Mouse (Mus musculus) kidney, embryonic 16.5 days (tissue): ENCODE data around the gene Fbxo46. TPM values are rescaled to one million over a fixed set of nuclear protein-coding genes. Genes with fewer than 3 reads are reported as not detected.
A peak's percentile ranks its signal among the peaks of the same experiment; 100 is the strongest.

Source experiments
- ATAC-seq: fragments of 200-750 bp; cut with Nextera tagmentation; 2 replicates; pipeline ENCODE4 v1.8.0; 2017; ENCODE audit warnings: moderate TSS enrichment; ENCODE audit not compliant: low FRiP score, low TSS enrichment
- H3K27ac ChIP-seq: fragments of 300-500 bp; sonication (generic); 2 replicates; pipeline ENCODE4 v1.5.1; 2014; ENCODE audit warnings: low read length
- H3K27me3 ChIP-seq: fragments of 300-500 bp; sonication (generic); 2 replicates; pipeline ENCODE4 v1.6.1; 2014; ENCODE audit warnings: low read length, control low read depth, mixed read lengths; ENCODE audit not compliant: insufficient read depth
- H3K36me3 ChIP-seq: fragments of 300-500 bp; sonication (generic); 2 replicates; pipeline ENCODE4 v1.6.1; 2014; ENCODE audit warnings: low read length, control low read depth, mixed read lengths; ENCODE audit not compliant: insufficient read depth
- H3K4me1 ChIP-seq: fragments of 300-500 bp; sonication (generic); 2 replicates; pipeline ENCODE4 v1.6.1; 2014; ENCODE audit warnings: low read length, control low read depth, mixed read lengths; ENCODE audit not compliant: insufficient read depth
- H3K4me2 ChIP-seq: fragments of 300-500 bp; sonication (generic); replicated peaks from 2 replicates; pipeline ENCODE4 v1.6.1; 2014; ENCODE audit warnings: low read depth, low read length
- H3K4me3 ChIP-seq: fragments of 300-500 bp; sonication (generic); 2 replicates; pipeline ENCODE4 v1.5.1; 2014; ENCODE audit warnings: mild to moderate bottlenecking, low read length
- H3K9ac ChIP-seq: fragments of 300-500 bp; sonication (generic); replicated peaks from 2 replicates; pipeline ENCODE4 v1.6.1; 2014; ENCODE audit warnings: low read length
- H3K9me3 ChIP-seq: fragments of 300-500 bp; sonication (generic); 2 replicates; pipeline ENCODE4 v1.6.1; 2016; ENCODE audit warnings: low read length, control low read depth
- WGBS: fragments of 180-500 bp; shearing (Covaris S2); extraction: QIAGEN DNeasy Blood & Tissue Kit; methylation state at CpG from one replicate; pipeline ENCODE4 v1.1.7; 2014; 5-methylcytosine and 5-hydroxymethylcytosine counted together
- polyA plus RNA-seq: library from polyadenylated mRNA; unstranded; fragments of >200 nt; fragmentation: Nextera tagmentation; extraction: Ambion mirVana; gene quantifications from 2 replicates; pipeline ENCODE4 v1.2.1, GENCODE M21; 2015

Gene Fbxo46
- polyA plus RNA-seq, 1 experiment from 2014 or later, result 18.4 TPM

GRCm38 (mm10) chr7:19171831-19172230 is 52.2 kb downstream of the Fbxo46 start:
- peaks cover 7% of the 10 kb centered on the region; the same call in 1 of the 2 replicates for H3K9me3 ChIP-seq
- no peak for ATAC-seq
- H3K4me1 ChIP-seq, result peaks cover 24% of the 10 kb centered on the region
- no peaks in the 10 kb centered on the region for H3K36me3 ChIP-seq
- WGBS, result 36% methylated on average over 8 of the region's 8 CpGs
- H3K4me3 ChIP-seq, result no peak overlapping the region
- H3K4me2 ChIP-seq, result no peak overlapping the region
- peak overlapping the region; percentile 48 for H3K9ac ChIP-seq
- H3K27me3 ChIP-seq, result peaks cover 23% of the 10 kb centered on the region
- peak overlapping the region; percentile 61 for H3K27ac ChIP-seq

- WGBS, result 4% methylated on average over 17 of the region's 17 CpGs
- peak overlapping the region; percentile 61; the same call in 1 of the 2 replicates for H3K27ac ChIP-seq
Observed at GRCm38 (mm10) chr7:19172874-19173273, 53.2 kb downstream of the Fbxo46 start.

GRCm38 (mm10) chr7:19175708-19176515 is 56.3 kb downstream of the Fbxo46 start, which contains the start of gene Eml2:
Gene Eml2, plus strand, starts transcription at chr7:19176421.
- H3K4me3 ChIP-seq, result peak within 1 kb of the TSS; percentile 25
- peaks cover 60% of the 10 kb centered on the region for H3K27me3 ChIP-seq
- no peaks in the 10 kb centered on the region for H3K36me3 ChIP-seq
- 0 out of 2 replicates have a peak, but pooled peaks have one; percentile 16 for ATAC-seq
- WGBS, result under 1% methylated on average over 30 of the region's 30 CpGs
- H3K27ac ChIP-seq, result no peak within 1 kb of the TSS
- peak within 1 kb of the TSS; percentile 39 for H3K4me2 ChIP-seq
- no peak within 1 kb of the TSS for H3K9ac ChIP-seq
- peaks cover 8% of the 10 kb centered on the region for H3K9me3 ChIP-seq
- peaks cover 40% of the 10 kb centered on the region for H3K4me1 ChIP-seq

More at GRCm38 (mm10) chr7:19172874-19173273, 53.2 kb downstream of the Fbxo46 start:
- Histone ChIP-seq H3K9me3 (peaks cover 3% of the 10 kb centered on the region; the same call in 1 of the 2 replicates), H3K9ac (peak overlapping the region; percentile 55), H3K4me2 (peak overlapping the region; percentile 57), H3K27me3 (peaks cover 33% of the 10 kb centered on the region), H3K36me3 (no peaks in the 10 kb centered on the region), H3K4me3 (peak overlapping the region; percentile 35), H3K4me1 (peaks cover 25% of the 10 kb centered on the region)
- peak; percentile 58 for ATAC-seq

GRCm38 (mm10) chr7:19176516-19176947 is 56.9 kb downstream of the Fbxo46 start:
- Histone ChIP-seq H3K27ac (no peak overlapping the region), H3K36me3 (no peaks in the 10 kb centered on the region), H3K9me3 (peaks cover 8% of the 10 kb centered on the region), H3K4me1 (peaks cover 38% of the 10 kb centered on the region), H3K27me3 (peaks cover 60% of the 10 kb centered on the region), H3K4me3 (peak overlapping the region; percentile 25), H3K4me2 (peak overlapping the region; percentile 39), H3K9ac (no peak overlapping the region)
- ATAC-seq, result no peak
- 9% methylated on average over 15 of the region's 21 CpGs for WGBS

- 64% methylated on average over 7 of the region's 7 CpGs for WGBS
- peaks cover 38% of the 10 kb centered on the region for H3K4me1 ChIP-seq
- peaks cover 8% of the 10 kb centered on the region for H3K9me3 ChIP-seq
- H3K9ac ChIP-seq, result no peak overlapping the region
- no peak overlapping the region for H3K27ac ChIP-seq
- no peak for ATAC-seq
- H3K27me3 ChIP-seq, result peaks cover 60% of the 10 kb centered on the region
- H3K36me3 ChIP-seq, result no peaks in the 10 kb centered on the region
- H3K4me2 ChIP-seq, result no peak overlapping the region
- no peak overlapping the region for H3K4me3 ChIP-seq
Observed at GRCm38 (mm10) chr7:19177216-19177615, 57.6 kb downstream of the Fbxo46 start.

- no peak overlapping the region for H3K4me3 ChIP-seq
- H3K9me3 ChIP-seq, result peaks cover 8% of the 10 kb centered on the region
- WGBS, result 3% methylated on average over 18 of the region's 18 CpGs
- no peak overlapping the region for H3K9ac ChIP-seq
- peak overlapping the region; percentile 15; the same call in 1 of the 2 replicates for H3K4me2 ChIP-seq
- no peaks in the 10 kb centered on the region for H3K36me3 ChIP-seq
- peaks cover 34% of the 10 kb centered on the region for H3K4me1 ChIP-seq
- ATAC-seq, result no peak
- H3K27me3 ChIP-seq, result peaks cover 60% of the 10 kb centered on the region
- H3K27ac ChIP-seq, result no peak overlapping the region
Observed at GRCm38 (mm10) chr7:19178035-19178434, 58.4 kb downstream of the Fbxo46 start.

GRCm38 (mm10) chr7:19178443-19179092 is 58.9 kb downstream of the Fbxo46 start:
- Histone ChIP-seq H3K36me3 (no peaks in the 10 kb centered on the region), H3K4me2 (peak overlapping the region; percentile 54), H3K4me3 (peak overlapping the region; percentile 29), H3K4me1 (peaks cover 34% of the 10 kb centered on the region), H3K27ac (no peak overlapping the region), H3K9me3 (peaks cover 8% of the 10 kb centered on the region), H3K27me3 (peaks cover 60% of the 10 kb centered on the region), H3K9ac (no peak overlapping the region)
- ATAC-seq, result 0 out of 2 replicates have a peak, but pooled peaks have one; percentile 0
- WGBS, result 5% methylated on average over 27 of the region's 27 CpGs

GRCm38 (mm10) chr7:19179173-19179572 is 59.5 kb downstream of the Fbxo46 start:
- peak overlapping the region; percentile 54 for H3K4me2 ChIP-seq
- peaks cover 57% of the 10 kb centered on the region for H3K27me3 ChIP-seq
- H3K4me1 ChIP-seq, result peaks cover 35% of the 10 kb centered on the region
- under 1% methylated on average over 29 of the region's 32 CpGs for WGBS
- peaks cover 8% of the 10 kb centered on the region for H3K9me3 ChIP-seq
- peak; percentile 3; the same call in 1 of the 2 replicates for ATAC-seq
- peak overlapping the region; percentile 29 for H3K4me3 ChIP-seq
- no peak overlapping the region for H3K27ac ChIP-seq
- no peaks in the 10 kb centered on the region for H3K36me3 ChIP-seq
- peak overlapping the region; percentile 32; the same call in 1 of the 2 replicates for H3K9ac ChIP-seq

GRCm38 (mm10) chr7:19179936-19180335 is 60.3 kb downstream of the Fbxo46 start:
- Histone ChIP-seq H3K4me3 (no peak overlapping the region), H3K36me3 (no peaks in the 10 kb centered on the region), H3K9me3 (peaks cover 8% of the 10 kb centered on the region), H3K4me2 (peak overlapping the region; percentile 54), H3K9ac (peak overlapping the region; percentile 32; the same call in 1 of the 2 replicates), H3K27me3 (peaks cover 53% of the 10 kb centered on the region), H3K4me1 (peaks cover 43% of the 10 kb centered on the region), H3K27ac (no peak overlapping the region)
- 35% methylated on average over 6 of the region's 6 CpGs for WGBS
- ATAC-seq, result no peak
